Mouse (Mus musculus): Measurements from ENCODE around the gene Chrna9.

DNA sequence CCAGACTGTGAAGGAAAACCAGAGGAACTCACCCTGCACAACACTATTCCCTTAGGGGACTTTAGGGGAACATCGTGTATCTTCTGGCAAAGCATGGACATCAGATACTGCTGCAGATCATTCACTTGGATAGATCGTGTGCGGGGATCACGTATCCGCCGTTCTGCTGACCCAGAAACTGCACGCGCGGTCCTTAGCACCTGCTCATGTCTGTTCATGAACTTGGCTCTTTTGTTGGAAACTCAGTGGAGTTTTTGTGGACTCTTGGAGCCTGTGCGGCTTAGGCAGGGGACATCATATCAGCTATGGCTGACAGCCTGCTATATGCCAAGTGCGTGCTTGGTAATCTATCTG is 25.9 kb downstream of the Chrna9 start:
- no peak for TF ChIP-seq POLR2A (IDR thresholded peaks at IDR 0.05; ENCODE audit: insufficient read length, low read depth)
- no peak for TF ChIP-seq MYOD1 (IDR thresholded peaks at IDR 0.05; ENCODE audit: control insufficient read depth in 1 of 3, insufficient read length in 2 of 3, low read depth in 2 of 3)
- TF ChIP-seq USF1 (IDR thresholded peaks at IDR 0.05; ENCODE audit: low read depth): no peak
- no peak for TF ChIP-seq TCF12 (IDR thresholded peaks at IDR 0.05; ENCODE audit: insufficient read depth, poor library complexity, severe bottlenecking)
- no peak for TF ChIP-seq TCF3 (IDR thresholded peaks at IDR 0.05; ENCODE audit: insufficient read length, low read depth)
- TF ChIP-seq SRF (IDR thresholded peaks at IDR 0.05; ENCODE audit: control insufficient read depth, insufficient read length, low read depth): no peak
- no peak for TF ChIP-seq MAX (IDR thresholded peaks at IDR 0.05; ENCODE audit: low read depth)
- no peak for TF ChIP-seq E2F4 (IDR thresholded peaks at IDR 0.05; ENCODE audit: insufficient read depth)
